Mouse (Mus musculus): Measurements from ENCODE around the gene Mki67. TPM values are rescaled to one million over a fixed set of nuclear protein-coding genes. Genes with fewer than 3 reads are reported as not detected.
A peak's percentile ranks its signal among the peaks of the same experiment; 100 is the strongest.

Gene Mki67
- 36.1 and 41.1 TPM in 2 replicates for polyA plus RNA-seq (2016; fragmentation: Nextera tagmentation; extraction: Ambion mirVana)

DNA sequence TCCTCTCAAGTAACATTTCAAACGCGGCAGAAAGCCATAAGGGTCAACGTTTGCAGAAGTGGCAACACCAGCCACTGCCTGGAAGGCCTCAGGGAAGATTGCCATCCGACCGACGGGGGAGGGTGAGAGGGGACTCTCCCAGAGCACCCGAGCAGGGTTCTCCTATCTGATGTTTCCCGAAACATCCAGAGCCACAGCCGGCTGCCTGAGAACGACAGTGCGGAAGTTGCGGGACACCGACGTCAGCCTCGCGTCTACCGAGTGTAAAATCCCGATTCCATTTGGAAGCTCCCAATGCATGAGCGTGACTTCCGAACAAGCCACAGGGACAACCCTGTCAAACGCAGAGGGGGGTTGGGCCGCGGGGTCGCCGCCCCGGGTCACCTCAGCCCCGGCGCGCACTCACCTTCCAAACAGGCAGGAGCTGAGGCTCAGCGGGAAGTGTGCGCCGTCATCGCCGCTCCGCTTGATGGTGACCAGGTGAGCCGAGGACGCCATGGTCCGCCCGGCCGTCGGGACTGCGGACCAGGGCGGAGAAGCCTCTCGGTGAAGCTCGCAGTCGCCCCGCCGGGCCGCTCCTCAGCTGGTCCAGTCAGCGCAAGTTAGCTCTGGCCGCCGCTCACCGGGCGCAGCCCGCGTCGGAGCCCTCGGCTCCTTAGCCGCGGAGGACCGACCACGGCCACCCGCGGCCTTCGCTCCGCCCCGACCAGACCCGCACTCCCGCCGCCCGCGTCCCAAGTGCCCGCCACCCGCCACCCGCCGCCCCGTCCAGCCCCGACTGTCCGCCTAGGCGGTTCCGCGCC is at the start of gene Mki67:
TSS of gene Mki67 (minus strand) at position 720 of the 803 bp plus-strand sequence.
- peaks cover 20% of the 10 kb centered on the region for H3K4me1 ChIP-seq
- no peaks in the 10 kb centered on the region for H3K9me3 ChIP-seq
- H3K27me3 ChIP-seq (ENCODE audit: insufficient read depth, poor library complexity, severe bottlenecking) = no peaks in the 10 kb centered on the region
- peaks cover 6% of the 10 kb centered on the region; the same call in 1 of the 2 replicates for H3K36me3 ChIP-seq
- under 1% methylated on average over 80 of the region's 82 CpGs for WGBS
- H3K4me3 ChIP-seq = peak within 1 kb of the TSS; percentile 97
- peak within 1 kb of the TSS; percentile 98 for H3K27ac ChIP-seq
- no peak for DNase-seq (ENCODE audit: low spot score)

- no peak for DNase-seq (ENCODE audit: low spot score)
- 86% methylated on average over 2 of the region's 2 CpGs for WGBS
- no peak overlapping the region for H3K27ac ChIP-seq
- H3K4me1 ChIP-seq = no peaks in the 10 kb centered on the region
- no peak overlapping the region for H3K4me3 ChIP-seq
- H3K27me3 ChIP-seq (ENCODE audit: insufficient read depth, poor library complexity, severe bottlenecking) = no peaks in the 10 kb centered on the region
- no peaks in the 10 kb centered on the region for H3K36me3 ChIP-seq
- no peaks in the 10 kb centered on the region for H3K9me3 ChIP-seq
These were observed 47.1 kb upstream of the Mki67 start for GRCm38 (mm10) chr7:135763311-135763710.

GRCm38 (mm10) chr7:135758754-135759510 is 42.8 kb upstream of the Mki67 start:
- DNase-seq (ENCODE audit: low spot score) = no peak
- WGBS = 83% methylated on average over 12 of the region's 12 CpGs
- no peaks in the 10 kb centered on the region for H3K9me3 ChIP-seq

GRCm38 (mm10) chr7:135758171-135758570 is 42.0 kb upstream of the Mki67 start:
- H3K4me1 ChIP-seq = no peaks in the 10 kb centered on the region
- WGBS = 72% methylated on average over 4 of the region's 4 CpGs
- H3K27me3 ChIP-seq (ENCODE audit: insufficient read depth, poor library complexity, severe bottlenecking) = no peaks in the 10 kb centered on the region
- no peak for DNase-seq (ENCODE audit: low spot score)
- no peak overlapping the region for H3K4me3 ChIP-seq
- H3K9me3 ChIP-seq = no peaks in the 10 kb centered on the region
- H3K27ac ChIP-seq = no peak overlapping the region
- H3K36me3 ChIP-seq = no peaks in the 10 kb centered on the region

More at GRCm38 (mm10) chr7:135758754-135759510, 42.8 kb upstream of the Mki67 start:
- Histone ChIP-seq H3K27me3 (ENCODE audit: insufficient read depth, poor library complexity, severe bottlenecking) (no peaks in the 10 kb centered on the region), H3K4me1 (no peaks in the 10 kb centered on the region), H3K27ac (no peak overlapping the region), H3K36me3 (no peaks in the 10 kb centered on the region), H3K4me3 (no peak overlapping the region)

DNA sequence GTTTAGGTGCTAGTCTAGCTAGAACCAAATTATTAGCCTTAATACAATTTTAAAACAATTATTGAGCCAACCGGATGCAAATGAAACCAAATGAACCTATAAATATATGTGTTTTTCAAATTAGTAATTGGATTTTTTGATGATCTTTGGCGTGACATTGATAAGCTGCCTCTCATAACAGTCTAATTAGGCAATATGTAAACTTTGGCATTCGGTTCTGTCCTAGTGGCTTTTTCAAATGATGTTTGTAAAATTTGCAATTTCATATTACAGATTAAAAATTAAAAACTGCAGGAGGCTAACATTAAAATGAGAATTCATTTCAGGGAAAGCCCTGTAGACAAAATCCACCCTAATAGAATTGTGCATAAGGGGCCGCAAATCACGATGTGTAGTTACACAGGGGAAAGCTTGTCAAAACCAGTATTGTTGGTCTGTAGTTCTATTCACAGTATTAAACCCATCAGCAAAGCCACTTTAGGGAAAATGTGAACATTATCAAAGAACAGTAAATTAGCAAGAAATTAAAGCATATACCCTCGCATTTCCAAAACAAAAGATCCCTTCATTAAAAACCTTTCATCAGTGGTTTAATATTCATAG is 40.9 kb upstream of the Mki67 start:
- Histone ChIP-seq H3K36me3 (no peaks in the 10 kb centered on the region), H3K4me3 (no peak overlapping the region), H3K9me3 (no peaks in the 10 kb centered on the region), H3K27ac (no peak overlapping the region), H3K27me3 (ENCODE audit: insufficient read depth, poor library complexity, severe bottlenecking) (no peaks in the 10 kb centered on the region), H3K4me1 (no peaks in the 10 kb centered on the region)
- DNase-seq (ENCODE audit: low spot score) = no peak
- 86% methylated on average over 6 of the region's 6 CpGs for WGBS

GRCm38 (mm10) chr7:135748986-135749385 is 32.8 kb upstream of the Mki67 start:
- 71% methylated on average over 6 of the region's 6 CpGs for WGBS
- no peaks in the 10 kb centered on the region for H3K27me3 ChIP-seq (ENCODE audit: insufficient read depth, poor library complexity, severe bottlenecking)
- no peak overlapping the region for H3K27ac ChIP-seq
- H3K4me1 ChIP-seq = 0 out of 2 replicates have a peak, but pooled peaks cover 4% of the 10 kb centered on the region
- no peaks in the 10 kb centered on the region for H3K36me3 ChIP-seq
- no peak for DNase-seq (ENCODE audit: low spot score)
- no peak overlapping the region for H3K4me3 ChIP-seq
- H3K9me3 ChIP-seq = no peaks in the 10 kb centered on the region

DNA sequence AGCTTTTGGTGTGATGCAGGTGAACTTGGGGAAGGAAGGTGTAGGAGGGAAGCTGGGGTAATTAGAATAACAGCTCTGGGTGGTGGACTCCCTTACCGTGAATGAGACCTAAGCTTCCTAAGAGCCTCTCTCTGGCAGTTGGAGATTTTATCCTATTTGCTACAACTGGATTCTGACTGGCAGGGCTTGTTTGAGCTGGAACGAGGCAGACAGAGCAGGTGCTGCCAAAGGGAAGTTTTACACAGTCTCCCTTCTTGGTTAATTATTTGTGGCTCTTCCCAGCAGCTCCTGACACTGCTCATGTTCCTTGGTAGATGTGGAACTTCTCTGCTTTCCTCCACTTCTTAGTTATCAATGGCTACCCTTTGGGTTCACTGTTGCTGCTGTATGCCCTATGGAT is 30.9 kb upstream of the Mki67 start:
- Histone ChIP-seq H3K36me3 (no peaks in the 10 kb centered on the region), H3K27me3 (ENCODE audit: insufficient read depth, poor library complexity, severe bottlenecking) (no peaks in the 10 kb centered on the region), H3K9me3 (no peaks in the 10 kb centered on the region), H3K27ac (no peak overlapping the region), H3K4me1 (0 out of 2 replicates have a peak, but pooled peaks cover 4% of the 10 kb centered on the region), H3K4me3 (no peak overlapping the region)
- DNase-seq (ENCODE audit: low spot score) = no peak
- 58% methylated on average over 2 of the region's 2 CpGs for WGBS

GRCm38 (mm10) chr7:135746528-135746927 is 30.4 kb upstream of the Mki67 start:
- WGBS = 62% methylated on average over 6 of the region's 6 CpGs
- Histone ChIP-seq H3K27me3 (ENCODE audit: insufficient read depth, poor library complexity, severe bottlenecking) (no peaks in the 10 kb centered on the region), H3K36me3 (no peaks in the 10 kb centered on the region), H3K9me3 (no peaks in the 10 kb centered on the region), H3K27ac (no peak overlapping the region), H3K4me3 (no peak overlapping the region), H3K4me1 (0 out of 2 replicates have a peak, but pooled peaks cover 4% of the 10 kb centered on the region)
- DNase-seq (ENCODE audit: low spot score) = no peak

DNA sequence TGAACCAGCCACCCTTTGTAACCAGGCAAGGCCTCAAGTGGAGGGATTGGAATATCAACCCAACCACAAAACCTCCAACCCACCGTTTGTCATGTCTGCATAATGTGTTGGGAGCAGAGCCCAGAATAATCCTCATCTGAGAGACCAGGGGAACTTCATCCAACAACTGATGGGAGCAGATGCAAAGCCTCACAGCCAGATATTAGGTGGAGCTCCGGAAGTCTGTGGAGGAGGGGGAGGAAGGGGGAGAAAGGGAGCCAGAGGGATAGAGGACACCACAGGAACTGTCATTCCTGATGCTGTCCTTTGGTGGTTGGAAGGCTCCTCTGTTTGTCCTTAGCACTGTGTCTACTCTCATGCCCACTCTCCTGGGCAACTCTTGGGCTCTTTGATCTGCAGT is 28.9 kb upstream of the Mki67 start:
- Histone ChIP-seq H3K27ac (no peak overlapping the region), H3K27me3 (ENCODE audit: insufficient read depth, poor library complexity, severe bottlenecking) (no peaks in the 10 kb centered on the region), H3K4me1 (0 out of 2 replicates have a peak, but pooled peaks cover 4% of the 10 kb centered on the region), H3K4me3 (no peak overlapping the region), H3K9me3 (no peaks in the 10 kb centered on the region), H3K36me3 (no peaks in the 10 kb centered on the region)
- no peak for DNase-seq (ENCODE audit: low spot score)
- 44% methylated on average over 2 of the region's 2 CpGs for WGBS

DNA sequence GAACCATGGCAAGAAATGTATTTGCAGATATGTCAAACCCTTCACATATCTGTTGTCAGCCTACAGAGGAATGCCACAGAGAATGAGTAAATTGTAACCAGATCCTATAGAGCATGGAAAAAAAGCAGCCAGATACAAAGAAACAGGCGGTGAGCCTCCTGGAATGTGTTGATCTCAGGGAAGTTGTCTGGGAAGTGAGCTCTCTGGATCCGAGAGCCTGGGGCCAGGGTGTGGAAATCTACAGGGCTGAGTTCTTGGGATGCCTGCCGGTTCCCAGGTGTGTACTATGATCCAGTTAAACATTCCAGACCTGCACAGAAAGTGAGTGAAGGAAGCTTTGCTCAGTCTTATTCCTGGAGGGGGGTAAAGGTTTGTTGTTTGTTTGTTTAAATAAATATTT is 24.3 kb upstream of the Mki67 start:
- DNase-seq (ENCODE audit: low spot score) = no peak
- H3K4me1 ChIP-seq = 0 out of 2 replicates have a peak, but pooled peaks cover 7% of the 10 kb centered on the region
- WGBS = 38% methylated on average over 3 of the region's 3 CpGs
- no peak overlapping the region for H3K4me3 ChIP-seq
- H3K27ac ChIP-seq = no peak overlapping the region
- H3K36me3 ChIP-seq = no peaks in the 10 kb centered on the region
- H3K9me3 ChIP-seq = no peaks in the 10 kb centered on the region
- peaks cover 6% of the 10 kb centered on the region; the same call in 1 of the 2 replicates for H3K27me3 ChIP-seq (ENCODE audit: insufficient read depth, poor library complexity, severe bottlenecking)

- no peak overlapping the region for H3K4me3 ChIP-seq
- DNase-seq (ENCODE audit: low spot score) = no peak
- H3K9me3 ChIP-seq = no peaks in the 10 kb centered on the region
- H3K36me3 ChIP-seq = no peaks in the 10 kb centered on the region
- 0 out of 2 replicates have a peak, but pooled peaks cover 7% of the 10 kb centered on the region for H3K4me1 ChIP-seq
- H3K27ac ChIP-seq = no peak overlapping the region
- peaks cover 6% of the 10 kb centered on the region; the same call in 1 of the 2 replicates for H3K27me3 ChIP-seq (ENCODE audit: insufficient read depth, poor library complexity, severe bottlenecking)
- 41% methylated on average over 3 of the region's 3 CpGs for WGBS
These were observed 20.4 kb upstream of the Mki67 start for GRCm38 (mm10) chr7:135736581-135736886.

GRCm38 (mm10) chr7:135735691-135736580 is 19.8 kb upstream of the Mki67 start:
- Histone ChIP-seq H3K27ac (no peak overlapping the region), H3K9me3 (no peaks in the 10 kb centered on the region), H3K4me3 (peak overlapping the region; percentile 41), H3K4me1 (0 out of 2 replicates have a peak, but pooled peaks cover 7% of the 10 kb centered on the region), H3K27me3 (ENCODE audit: insufficient read depth, poor library complexity, severe bottlenecking) (peaks cover 6% of the 10 kb centered on the region; the same call in 1 of the 2 replicates), H3K36me3 (no peaks in the 10 kb centered on the region)
- peak; percentile 95 for DNase-seq (ENCODE audit: low spot score)
- 23% methylated on average over 31 of the region's 31 CpGs for WGBS

All from heart, embryonic 10.5 days (tissue).